Mouse (Mus musculus) Patski (cell line): ENCODE measurements at regions not wholly inside any gene's neighbourhood (a gene's known extent, or its start where the extent isn't known, plus 50 kb on each side); places are given as distances from the start of the nearest gene placed in this dataset.
"Not testable (repeated sequence)": the region's sequence is repeated elsewhere in the genome, so short reads cannot be mapped to it uniquely, and the experiment has no call there.

Experiments
- ATAC-seq: fragments of 100-300 bp; one replicate; pipeline ENCODE4 v1.8.0; 2021
- CTCF ChIA-PET: fragments of 350-600 bp; sonication (Branson Sonifier 250); formaldehyde crosslinking; loops from one replicate; lab custom pipeline; 2022; ENCODE audit warnings: inconsistent platforms; lab: Charles Lee
- POLR2A ChIA-PET: fragments of 350-600 bp; sonication (Branson Sonifier 250); formaldehyde crosslinking; loops from one replicate; lab custom pipeline; 2022; ENCODE audit warnings: antibody characterized with exemption, inconsistent platforms; lab: Charles Lee
- DNase-seq: peaks from one replicate; pipeline ENCODE4 v3.0.0-alpha.2; 2011; ENCODE audit warnings: low read depth, low spot score
- H3K27me3 ChIP-seq: fragments of 371-371 bp; one replicate; pipeline ENCODE4 v1.5.1; 2021
- CTCF ChIP-seq: fragments of 100-300 bp; IDR thresholded peaks from one replicate; pipeline ENCODE4 v1.5.1; 2021
- in situ Hi-C: fragments of 300-500 bp; cut with MboI; formaldehyde crosslinking; loops from 3 replicates; pipeline ENCODE4 v1.11.1; 2018; ENCODE audit warnings: low pct_unique_long_range_greater_than_20kb, mixed read lengths

- DNase-seq (no peak), ATAC-seq (no peak)
- ChIA-PET POLR2A (no interaction called here), CTCF (no interaction called here)
- in situ Hi-C loops: no loop called here
- no peaks in the 10 kb centered on the region for H3K27me3 ChIP-seq
- no peak for TF ChIP-seq CTCF
These were observed 103.7 kb upstream of the Arhgap42 start for GRCm38 (mm10) chr9:9342456-9343185.

GRCm38 (mm10) chr9:9318624-9319023 is 79.7 kb upstream of the Arhgap42 start:
- CTCF ChIA-PET: interaction anchor here (1.2 kb wide), 1 partner anchor 16 kb away, joined by 3 read pairs; no protein-coding TSS in a partner anchor
- POLR2A ChIA-PET: interaction anchor here (0.7 kb wide), 1 partner anchor 21 kb away, joined by 3 read pairs; no protein-coding TSS in a partner anchor
- ATAC-seq (no peak), DNase-seq (no peak)
- in situ Hi-C loops: no loop called here
- no peaks in the 10 kb centered on the region for H3K27me3 ChIP-seq
- TF ChIP-seq CTCF: no peak

- ATAC-seq: no peak
- TF ChIP-seq CTCF: no peak
- no peaks in the 10 kb centered on the region for H3K27me3 ChIP-seq
- CTCF ChIA-PET: no interaction called here
- in situ Hi-C loops: no loop called here
- POLR2A ChIA-PET: no interaction called here
- DNase-seq: no peak
These were observed 77.1 kb upstream of the Arhgap42 start for GRCm38 (mm10) chr9:9316021-9316420.

DNA sequence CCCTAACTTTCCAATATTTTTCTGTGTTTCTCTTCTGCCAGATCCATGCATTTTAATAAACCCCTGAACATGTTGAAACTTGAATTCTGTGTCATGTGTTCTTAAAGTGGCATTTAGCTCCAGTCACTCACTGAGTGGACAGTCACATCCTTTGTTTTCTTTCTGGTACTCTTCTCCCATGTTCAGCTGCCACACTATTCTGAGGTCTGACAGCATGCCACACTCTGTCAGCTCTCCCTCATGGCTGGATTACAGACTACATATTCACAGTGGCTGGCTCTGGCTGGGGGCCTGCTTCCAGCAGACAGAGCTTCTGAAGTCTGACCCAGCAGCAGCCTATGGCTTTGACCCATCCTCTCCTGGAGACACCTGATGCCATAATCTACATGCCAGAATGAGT is 73.4 kb upstream of the Arhgap42 start:
- no peak for DNase-seq
- no peaks in the 10 kb centered on the region for H3K27me3 ChIP-seq
- in situ Hi-C loops: no loop called here
- POLR2A ChIA-PET: no interaction called here
- peak; percentile 69 for ATAC-seq
- no peak for TF ChIP-seq CTCF
- CTCF ChIA-PET: interaction anchor here (1.1 kb wide), 1 partner anchor 10 kb away, joined by 3 read pairs; no protein-coding TSS in a partner anchor

GRCm38 (mm10) chr9:9311627-9312265 is 72.8 kb upstream of the Arhgap42 start:
- DNase-seq: no peak

DNA sequence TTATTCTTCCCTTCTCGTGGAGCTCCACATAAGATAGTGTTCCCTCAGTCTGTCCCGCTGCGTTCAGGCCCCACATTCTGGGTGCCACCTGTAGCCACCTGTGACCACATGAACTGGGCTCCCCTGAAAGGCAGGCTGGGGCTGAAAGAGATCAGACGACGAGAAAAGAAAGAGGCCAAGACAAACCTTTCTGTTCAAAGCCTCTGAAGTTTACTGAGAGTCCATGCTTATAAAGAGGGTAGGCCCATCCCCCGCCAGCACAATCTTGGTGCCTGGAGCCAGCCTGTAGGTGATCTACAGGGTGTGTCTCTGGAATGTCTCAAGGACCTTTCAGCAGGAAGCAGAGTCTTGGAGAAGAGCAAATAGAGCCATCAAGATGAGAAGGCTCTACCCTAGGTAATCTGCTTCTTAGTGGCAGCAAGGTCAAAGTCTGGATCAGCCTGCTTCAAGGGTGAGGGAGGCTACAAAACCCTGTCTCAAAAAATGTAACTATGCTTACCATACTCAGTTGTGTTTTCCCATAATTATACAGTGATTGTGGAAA is 72.2 kb upstream of the Arhgap42 start:
- ATAC-seq, POLR2A ChIA-PET, DNase-seq, CTCF ChIA-PET, in situ Hi-C loops, H3K27me3 ChIP-seq: not testable (repeated sequence)

More at GRCm38 (mm10) chr9:9311627-9312265, 72.8 kb upstream of the Arhgap42 start:
- ATAC-seq: no peak
- H3K27me3 ChIP-seq: no peaks in the 10 kb centered on the region
- in situ Hi-C loops: no loop called here
- CTCF ChIA-PET: interaction anchor here (1.1 kb wide), 1 partner anchor 9 kb away, joined by 3 read pairs; no protein-coding TSS in a partner anchor
- no peak for TF ChIP-seq CTCF
- POLR2A ChIA-PET: no interaction called here

DNA sequence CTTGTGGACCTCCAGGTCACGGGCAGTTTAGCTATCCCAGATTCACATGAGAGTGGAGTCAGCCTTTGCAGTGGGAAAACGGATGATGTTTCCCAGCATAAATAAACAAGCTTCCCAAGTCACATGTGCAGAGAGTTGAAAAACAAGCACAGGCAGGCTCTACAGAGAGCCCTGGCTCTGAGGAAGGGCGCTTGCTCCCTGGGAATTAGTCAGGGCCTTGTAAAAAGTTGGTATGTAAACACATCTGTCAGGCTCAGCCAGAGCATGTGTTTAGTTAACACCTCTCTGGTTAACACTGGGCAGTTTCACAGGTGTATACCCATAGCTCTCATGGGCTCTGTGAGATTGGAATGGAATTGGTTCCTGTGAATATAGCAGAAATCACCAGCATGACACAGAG is 51.9 kb upstream of the Arhgap42 start:
- TF ChIP-seq CTCF: no peak
- DNase-seq (no peak), ATAC-seq (no peak)
- in situ Hi-C loops: no loop called here
- CTCF ChIA-PET: interaction anchor here (1.2 to 1.8 kb wide), 2 partner anchors 10 to 23 kb away, joined by 4 to 11 read pairs; no protein-coding TSS in a partner anchor
- POLR2A ChIA-PET: no interaction called here
- H3K27me3 ChIP-seq: no peaks in the 10 kb centered on the region

GRCm38 (mm10) chr9:9289570-9289969 is 50.7 kb upstream of the Arhgap42 start:
- CTCF ChIA-PET: interaction anchor here (1.8 kb wide), 1 partner anchor 11 kb away, joined by 11 read pairs; no protein-coding TSS in a partner anchor
- POLR2A ChIA-PET: no interaction called here

More at GRCm38 (mm10) chr9:9289570-9289969, 50.7 kb upstream of the Arhgap42 start:
- DNase-seq (peak; percentile 70), ATAC-seq (peak; percentile 86)
- no peaks in the 10 kb centered on the region for H3K27me3 ChIP-seq
- in situ Hi-C loops: no loop called here
- TF ChIP-seq CTCF: no peak
